ENCODE assay signal across 7 mouse cellular contexts in the genomic region with DNA sequence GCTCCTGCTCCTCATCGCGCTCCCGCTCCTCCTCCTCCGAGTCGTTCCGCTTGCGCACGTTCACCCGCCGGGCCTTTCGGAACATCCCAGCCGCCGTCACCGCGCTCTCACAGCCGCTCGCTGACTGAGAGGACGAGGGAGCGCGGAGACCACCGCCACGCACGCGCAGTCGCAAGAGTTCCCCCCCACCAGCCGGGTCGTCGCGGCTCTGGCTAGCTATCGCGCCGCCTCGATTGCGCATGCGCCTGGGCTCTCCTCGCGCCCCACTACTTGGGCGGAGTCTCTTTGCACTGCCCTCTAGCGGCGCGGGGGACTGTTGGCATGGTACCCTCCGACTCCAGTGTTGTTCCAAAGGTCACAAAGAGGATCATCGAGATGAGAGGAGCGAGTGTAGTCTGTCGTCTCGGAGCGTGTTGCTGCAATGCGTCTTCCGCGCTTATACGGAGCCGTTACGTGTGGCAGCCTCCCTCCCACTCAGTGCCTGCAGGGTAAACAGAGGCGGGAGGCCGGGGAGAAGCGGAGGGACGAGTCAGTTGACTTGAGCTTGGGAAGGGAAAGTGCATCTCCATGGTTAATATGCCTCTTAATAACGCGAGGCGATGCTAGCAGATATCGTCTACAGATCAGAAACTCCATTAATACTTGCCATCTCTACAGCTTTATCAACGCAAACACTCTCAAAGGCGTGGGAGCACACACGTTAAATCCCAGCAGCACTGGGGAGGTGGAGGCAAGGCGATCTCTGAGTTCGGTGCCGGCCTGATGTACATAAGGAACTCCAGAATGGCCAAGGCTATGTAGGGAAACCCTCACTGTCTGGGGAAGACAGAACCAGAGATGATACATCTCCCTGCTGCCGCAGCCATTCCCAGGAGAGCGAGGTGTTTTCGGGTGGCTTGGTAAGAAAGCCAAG. TPM values are rescaled to one million over a fixed set of nuclear protein-coding genes. Genes with fewer than 3 reads are reported as not detected.
DNase-seq lines count a peak whose midpoint lies in the region; ATAC-seq lines count a peak whose summit lies in the region.

A gene (minus strand): TSS at position 274 of the 913 bp plus-strand sequence.

- WGBS in embryonic facial prominence, embryonic 11.5 days = 1% methylated on average over 67 of the region's 70 CpGs
- WGBS in limb, embryonic 10.5 days = 2% methylated on average over 69 of the region's 70 CpGs
- WGBS in midbrain, embryonic 13.5 days = 1% methylated on average over 66 of the region's 70 CpGs

- ATAC-seq in embryonic facial prominence, embryonic 11.5 days (replicated peaks; ENCODE audit: insufficient number of reproducible peaks, low FRiP score, low TSS enrichment, low read depth) = peak; percentile 97
- peak; percentile 87 for ATAC-seq in granulocyte monocyte progenitor cell, adult 5-6 weeks (replicated peaks; ENCODE audit: poor library complexity, severe bottlenecking)
- peak; percentile 98 for ATAC-seq in midbrain, embryonic 13.5 days

- H3K9ac ChIP-seq in embryonic facial prominence, embryonic 11.5 days (replicated peaks; ENCODE audit: low read length) = peak within 1 kb of the TSS; percentile 98
- H3K9ac ChIP-seq in midbrain, embryonic 13.5 days (replicated peaks) = peak within 1 kb of the TSS; percentile 97

- H3K4me3 ChIP-seq in embryonic facial prominence, embryonic 11.5 days (ENCODE audit: low read depth, low read length) = peak within 1 kb of the TSS; percentile 86
- H3K4me3 ChIP-seq in limb, embryonic 10.5 days = peak within 1 kb of the TSS; percentile 82
- H3K4me3 ChIP-seq in midbrain, embryonic 13.5 days (replicated peaks) = peak within 1 kb of the TSS; percentile 77

- peak within 1 kb of the TSS; percentile 69 for H3K4me2 ChIP-seq in embryonic facial prominence, embryonic 11.5 days (ENCODE audit: low read depth, low read length)
- peak within 1 kb of the TSS; percentile 74 for H3K4me2 ChIP-seq in midbrain, embryonic 13.5 days (replicated peaks)

- DNase-seq in adrenal gland, postnatal 14 days = peak; percentile 99
- DNase-seq in embryonic facial prominence, embryonic 11.5 days (ENCODE audit: low spot score) = peak; percentile 99
- peak; percentile 97 for DNase-seq in kidney, adult 11 months
- peak; percentile 100 for DNase-seq in limb, embryonic 10.5 days (ENCODE audit: low spot score)
- DNase-seq in spleen, adult 12 weeks (ENCODE audit: low spot score) = peak; percentile 89

- H3K36me3 ChIP-seq in embryonic facial prominence, embryonic 11.5 days (replicated peaks; ENCODE audit: control insufficient read depth, insufficient read depth, low read depth, low read length) = no peaks in the 10 kb centered on the region; the same call in 1 of the 2 replicates
- peaks cover 22% of the 10 kb centered on the region for H3K36me3 ChIP-seq in limb, embryonic 10.5 days
- peaks cover 11% of the 10 kb centered on the region for H3K36me3 ChIP-seq in midbrain, embryonic 13.5 days

- peak within 1 kb of the TSS; percentile 90 for H3K27ac ChIP-seq in embryonic facial prominence, embryonic 11.5 days (replicated peaks; ENCODE audit: low read depth, low read length)
- peak within 1 kb of the TSS; percentile 98 for H3K27ac ChIP-seq in limb, embryonic 10.5 days
- peak within 1 kb of the TSS; percentile 95 for H3K27ac ChIP-seq in midbrain, embryonic 13.5 days

- no peaks in the 10 kb centered on the region for H3K27me3 ChIP-seq in embryonic facial prominence, embryonic 11.5 days (ENCODE audit: control insufficient read depth, insufficient read depth, low read length)
- H3K27me3 ChIP-seq in limb, embryonic 10.5 days (ENCODE audit: low read depth, poor library complexity, severe bottlenecking) = no peaks in the 10 kb centered on the region
- no peaks in the 10 kb centered on the region; the same call in 1 of the 2 replicates for H3K27me3 ChIP-seq in midbrain, embryonic 13.5 days

- H3K9me3 ChIP-seq in embryonic facial prominence, embryonic 11.5 days (replicated peaks; ENCODE audit: control insufficient read depth, low read length) = no peaks in the 10 kb centered on the region
- no peaks in the 10 kb centered on the region for H3K9me3 ChIP-seq in limb, embryonic 10.5 days (replicated peaks)
- no peaks in the 10 kb centered on the region for H3K9me3 ChIP-seq in midbrain, embryonic 13.5 days

- H3K4me1 ChIP-seq in embryonic facial prominence, embryonic 11.5 days (ENCODE audit: control insufficient read depth, insufficient read depth, low read length) = no peaks in the 10 kb centered on the region; the same call in 1 of the 2 replicates
- H3K4me1 ChIP-seq in limb, embryonic 10.5 days = peaks cover 15% of the 10 kb centered on the region
- H3K4me1 ChIP-seq in midbrain, embryonic 13.5 days (replicated peaks) = peaks cover 32% of the 10 kb centered on the region

RNA-seq across cellular contexts. Expression of the gene that starts here (rescaled TPM):
- total RNA-seq in adrenal gland, postnatal 14 days (2021) = 52.7 and 54.6 TPM in 2 replicates
- 79.8 and 84.3 TPM in 2 replicates for polyA plus RNA-seq in embryonic facial prominence, embryonic 11.5 days (2014; fragmentation: Nextera tagmentation; extraction: Ambion mirVana)
- total RNA-seq in granulocyte monocyte progenitor cell, adult 5-6 weeks (2014; fragmentation: Nextera tagmentation) = 77.7 and 114 TPM in 2 replicates
- 77.8 and 112 TPM in 2 replicates for total RNA-seq in granulocyte monocyte progenitor cell, adult 5-6 weeks (2017)
- polyA plus RNA-seq in limb, embryonic 10.5 days (2016; fragmentation: Nextera tagmentation; extraction: Ambion mirVana) = 60.0 and 76.1 TPM in 2 replicates
- 85.5 and 89.6 TPM in 2 replicates for polyA plus RNA-seq in midbrain, embryonic 13.5 days (2015; fragmentation: Nextera tagmentation; extraction: Ambion mirVana)

Comparison
In these comparisons a context has a peak if more than half of its experiments do, and no peak if none do; other contexts are left out.
1. Peak in every context shown above with its lines: DNase-seq, ATAC-seq, H3K4me3 ChIP-seq and H3K27ac ChIP-seq.